Mouse (Mus musculus) myocyte (in vitro differentiated cells): Measurements from ENCODE around the gene Dock4.

Source experiments
- MAX ChIP-seq: IDR thresholded peaks from one replicate; pipeline ENCODE4 v1.6.1; 2011; ENCODE audit warnings: low read depth, mild to moderate bottlenecking, control low read depth
- POLR2A ChIP-seq: IDR thresholded peaks from one replicate; pipeline ENCODE4 v1.6.1; 2011; ENCODE audit warnings: low read depth, mild to moderate bottlenecking, control low read depth, moderate library complexity; ENCODE audit not compliant: insufficient read length
- USF1 ChIP-seq: IDR thresholded peaks from one replicate; pipeline ENCODE4 v1.6.1; 2011; ENCODE audit warnings: low read depth, mild to moderate bottlenecking, control low read depth, moderate library complexity

DNA sequence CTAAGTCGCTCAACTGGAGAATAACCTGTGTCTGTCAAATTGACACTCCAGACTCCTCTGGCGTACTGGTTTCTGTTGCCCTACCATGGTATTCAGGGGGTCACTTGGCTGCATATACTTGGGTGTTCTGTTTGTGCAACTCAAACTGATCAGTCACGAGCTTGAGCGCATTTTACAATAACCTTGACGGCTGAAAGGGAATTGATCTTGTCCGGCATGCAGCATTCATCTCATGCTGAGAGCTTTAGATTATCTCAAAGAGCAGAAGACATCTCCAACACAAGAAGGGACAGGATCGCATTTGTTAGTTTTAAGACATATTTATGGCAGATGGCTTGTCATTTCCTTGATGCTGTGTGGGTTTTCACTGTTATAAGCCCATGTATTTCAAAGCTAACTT, 67.2 kb downstream of the Dock4 start:
- TF ChIP-seq POLR2A: no peak
- TF ChIP-seq USF1: no peak
- TF ChIP-seq MAX: no peak
